Mouse (Mus musculus) adrenal gland, postnatal 36 days (tissue): ENCODE measurements at regions not wholly inside any gene's neighbourhood (a gene's known extent, or its start where the extent isn't known, plus 50 kb on each side); places are given as distances from the start of the nearest gene placed in this dataset.
A peak's percentile ranks its signal among the peaks of the same experiment; 100 is the strongest.
"Not testable (repeated sequence)": the region's sequence is repeated elsewhere in the genome, so short reads cannot be mapped to it uniquely, and the experiment has no call there.

Experiments used
- DNase-seq, 2 experiments: peaks; one replicate each; pipeline ENCODE4 v3.0.0; 2021; ENCODE audit warnings: mixed read lengths in 1 of 2

- DNase-seq, result not testable (repeated sequence)
Observed at GRCm38 (mm10) chr14:52855339-52855738, 359.8 kb upstream of the Olfr1507 start.

- DNase-seq, result not testable (repeated sequence)
Observed at GRCm38 (mm10) chr14:52853598-52853997, 358.0 kb upstream of the Olfr1507 start.

GRCm38 (mm10) chr14:52847970-52848369 is 352.4 kb upstream of the Olfr1507 start:
- not testable (repeated sequence) for DNase-seq

GRCm38 (mm10) chr14:52824005-52824404 is 328.5 kb upstream of the Olfr1507 start:
- DNase-seq, result not testable (repeated sequence)

GRCm38 (mm10) chr14:52821617-52822016 is 326.1 kb upstream of the Olfr1507 start:
- DNase-seq, result not testable (repeated sequence)

- DNase-seq, result not testable (repeated sequence)
Observed at GRCm38 (mm10) chr14:52811128-52811415, 315.5 kb upstream of the Olfr1507 start.

GRCm38 (mm10) chr14:52810275-52811127 is 315.0 kb upstream of the Olfr1507 start:
- peak; percentile 47 to 71 for DNase-seq

GRCm38 (mm10) chr14:52801705-52802104 is 306.2 kb upstream of the Olfr1507 start:
- DNase-seq, result not testable (repeated sequence)

GRCm38 (mm10) chr14:52792600-52792999 is 297.1 kb upstream of the Olfr1507 start:
- DNase-seq, result not testable (repeated sequence)

GRCm38 (mm10) chr14:52791828-52792227 is 296.3 kb upstream of the Olfr1507 start:
- DNase-seq, result peak; percentile 1 to 11

GRCm38 (mm10) chr14:52782832-52783231 is 287.3 kb upstream of the Olfr1507 start:
- DNase-seq, result not testable (repeated sequence)

- DNase-seq, result not testable (repeated sequence)
Observed at GRCm38 (mm10) chr14:52775816-52776215, 280.3 kb upstream of the Olfr1507 start.

- DNase-seq, result not testable (repeated sequence)
Observed at GRCm38 (mm10) chr14:52769450-52769849, 273.9 kb upstream of the Olfr1507 start.

GRCm38 (mm10) chr14:52752159-52752558 is 256.6 kb upstream of the Olfr1507 start:
- not testable (repeated sequence) for DNase-seq

GRCm38 (mm10) chr14:52726680-52727079 is 231.1 kb upstream of the Olfr1507 start:
- not testable (repeated sequence) for DNase-seq

- DNase-seq, result not testable (repeated sequence)
Observed at GRCm38 (mm10) chr14:52724988-52725387, 229.4 kb upstream of the Olfr1507 start.

GRCm38 (mm10) chr14:52720640-52721039 is 225.1 kb upstream of the Olfr1507 start:
- no peak for DNase-seq

GRCm38 (mm10) chr14:52700851-52701250 is 205.3 kb upstream of the Olfr1507 start:
- not testable (repeated sequence) for DNase-seq

GRCm38 (mm10) chr14:52683636-52684035 is 188.1 kb upstream of the Olfr1507 start:
- DNase-seq, result not testable (repeated sequence)

GRCm38 (mm10) chr14:52654355-52654754 is 158.8 kb upstream of the Olfr1507 start:
- DNase-seq, result no peak

GRCm38 (mm10) chr14:52638179-52638578 is 142.6 kb upstream of the Olfr1507 start:
- DNase-seq, result no peak

- DNase-seq, result no peak
Observed at GRCm38 (mm10) chr14:52622184-52622583, 126.6 kb upstream of the Olfr1507 start.

- DNase-seq, result peak in 1 of 2 experiments; percentile 2
Observed at GRCm38 (mm10) chr14:52580319-52580718, 84.8 kb upstream of the Olfr1507 start.

GRCm38 (mm10) chr14:52566920-52567319 is 71.4 kb upstream of the Olfr1507 start:
- DNase-seq, result no peak
